Mouse (Mus musculus) lung, adult 2 months (tissue): ENCODE measurements around the gene Ces1e.

Experiments used
- CTCF ChIP-seq: fragments of 200-500 bp; IDR thresholded peaks from 2 replicates; pipeline ENCODE4 v1.5.1; 2011; ENCODE audit warnings: mild to moderate bottlenecking, low read length, control low read depth; ENCODE audit not compliant: insufficient read depth
- POLR2A ChIP-seq: fragments of 200-500 bp; IDR thresholded peaks from 2 replicates; pipeline ENCODE4 v1.6.1; 2011; ENCODE audit warnings: low read depth, mild to moderate bottlenecking, control low read depth, low read length, borderline replicate concordance; ENCODE audit errors: extremely low read depth

- no peak for TF ChIP-seq CTCF
- no peak for TF ChIP-seq POLR2A
Measured at GRCm38 (mm10) chr8:93171846-93172590, 57.4 kb downstream of the Ces1e start.
